Mouse (Mus musculus): ENCODE results near the gene Cwc25.

Gene Cwc25

GRCm38 (mm10) chr11:97710067-97710466 lies 56.3 kb downstream of the Cwc25 start:
- in situ Hi-C loops (cut with MboI; ENCODE audit: unreplicated experiment in 2 of 2) = loop anchor here in 1 of 2 experiments (25.0 kb wide), 1 partner anchor 1648 kb away; the partner anchor contains the start of gene Ube2z

- in situ Hi-C loops (cut with MboI; ENCODE audit: unreplicated experiment in 2 of 2) = loop anchor here in 1 of 2 experiments (5.0 to 25.0 kb wide), 2 partner anchors 94 to 1641 kb away; partner anchors contain the start of genes Lasp1 and Ube2z
These were observed 63.1 kb downstream of the Cwc25 start, which contains the start of gene Psmb3 for GRCm38 (mm10) chr11:97703039-97703826. TSS of gene Psmb3 (plus strand) at chr11:97703399.

GRCm38 (mm10) chr11:97702393-97702745 lies 64.0 kb downstream of the Cwc25 start:
- in situ Hi-C loops (cut with MboI; ENCODE audit: unreplicated experiment in 2 of 2) = loop anchor here in 1 of 2 experiments (5.0 to 25.0 kb wide), 2 partner anchors 95 to 1640 kb away; partner anchors contain the start of genes Lasp1 and Ube2z

- in situ Hi-C loops (cut with MboI; ENCODE audit: unreplicated experiment in 2 of 2) = loop anchor here in 1 of 2 experiments (5.0 to 25.0 kb wide), 2 partner anchors 96 to 1639 kb away; partner anchors contain the start of genes Lasp1 and Ube2z
These were observed 64.6 kb downstream of the Cwc25 start for GRCm38 (mm10) chr11:97701581-97702392.

GRCm38 (mm10) chr11:97700746-97701580 lies 65.4 kb downstream of the Cwc25 start:
- in situ Hi-C loops (cut with MboI; ENCODE audit: unreplicated experiment in 2 of 2) = loop anchor here in 1 of 2 experiments (5.0 to 25.0 kb wide), 2 partner anchors 96 to 1639 kb away; partner anchors contain the start of genes Lasp1 and Ube2z

- in situ Hi-C loops (cut with MboI; ENCODE audit: unreplicated experiment in 2 of 2) = loop anchor here in 1 of 2 experiments (5.0 to 25.0 kb wide), 2 partner anchors 97 to 1638 kb away; partner anchors contain the start of genes Lasp1 and Ube2z
These were observed 66.2 kb downstream of the Cwc25 start, which contains the start of gene Pcgf2 for GRCm38 (mm10) chr11:97700003-97700745. TSS of gene Pcgf2 (minus strand) at chr11:97700497.

- in situ Hi-C loops (cut with MboI; ENCODE audit: unreplicated experiment in 2 of 2) = loop anchor here (5.0 to 25.0 kb wide), 5 partner anchors 33 to 1637 kb away; partner anchors contain the start of genes Lasp1 (in 1 of the 2) and Ube2z (in 1 of the 2)
These were observed 66.7 kb downstream of the Cwc25 start for GRCm38 (mm10) chr11:97699626-97700002.

GRCm38 (mm10) chr11:97698741-97699611 lies 67.4 kb downstream of the Cwc25 start:
- in situ Hi-C loops (cut with MboI; ENCODE audit: unreplicated experiment in 2 of 2) = loop anchor here (5.0 to 10.0 kb wide), 3 partner anchors 33 to 224 kb away; no protein-coding TSS in a partner anchor

- in situ Hi-C loops (cut with MboI; ENCODE audit: unreplicated experiment in 2 of 2) = loop anchor here (5.0 to 10.0 kb wide), 3 partner anchors 34 to 223 kb away; no protein-coding TSS in a partner anchor
These were observed 68.3 kb downstream of the Cwc25 start for GRCm38 (mm10) chr11:97697891-97698529.

GRCm38 (mm10) chr11:97697199-97697890 lies 69.0 kb downstream of the Cwc25 start:
- in situ Hi-C loops (cut with MboI; ENCODE audit: unreplicated experiment in 2 of 2) = loop anchor here (5.0 to 10.0 kb wide), 3 partner anchors 35 to 223 kb away; no protein-coding TSS in a partner anchor

- in situ Hi-C loops (cut with MboI; ENCODE audit: unreplicated experiment in 2 of 2) = loop anchor here (5.0 to 10.0 kb wide), 3 partner anchors 36 to 222 kb away; no protein-coding TSS in a partner anchor
These were observed 69.7 kb downstream of the Cwc25 start for GRCm38 (mm10) chr11:97696669-97697068.

GRCm38 (mm10) chr11:97695712-97696401 lies 70.5 kb downstream of the Cwc25 start:
- in situ Hi-C loops (cut with MboI; ENCODE audit: unreplicated experiment in 2 of 2) = loop anchor here (5.0 to 10.0 kb wide), 3 partner anchors 36 to 221 kb away; no protein-coding TSS in a partner anchor
